Mouse (Mus musculus): Measurements from ENCODE around the gene Ccr1. TPM values are rescaled to one million over a fixed set of nuclear protein-coding genes. Genes with fewer than 3 reads are reported as not detected.

Gene Ccr1
- polyA plus RNA-seq, 1 experiment from 2014 or later: 5.0 TPM

DNA sequence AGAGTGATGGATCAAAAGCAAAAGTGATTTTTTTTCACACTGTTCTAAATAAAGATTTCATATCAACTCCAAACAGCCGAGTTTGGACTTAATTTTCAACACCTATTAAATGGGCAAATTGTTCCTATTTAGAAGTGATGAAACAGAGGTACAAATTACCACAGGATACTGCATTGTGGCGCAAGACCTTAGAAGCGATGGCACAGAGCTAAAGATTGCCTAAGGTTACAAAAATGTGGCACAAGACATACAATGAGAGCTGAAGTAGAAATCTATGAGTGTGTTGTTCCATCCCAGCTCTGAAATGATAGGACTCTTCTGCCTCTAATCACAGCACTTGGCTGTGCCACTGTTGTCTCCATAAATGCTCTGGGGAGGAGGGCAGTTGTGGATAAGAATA lies 3.7 kb downstream of the Ccr1 start:
- Histone ChIP-seq H3K9me3 (replicated peaks; ENCODE audit: control insufficient read depth, low read length) (no peaks in the 10 kb centered on the region), H3K27me3 (ENCODE audit: control insufficient read depth, insufficient read depth, low read length) (no peaks in the 10 kb centered on the region), H3K27ac (ENCODE audit: low read length) (no peak overlapping the region), H3K4me2 (ENCODE audit: low read depth, low read length) (no peak overlapping the region), H3K4me3 (replicated peaks; ENCODE audit: low read length) (no peak overlapping the region), H3K9ac (ENCODE audit: low read length) (no peak overlapping the region), H3K36me3 (ENCODE audit: control insufficient read depth, insufficient read depth, low read length) (no peaks in the 10 kb centered on the region), H3K4me1 (ENCODE audit: control insufficient read depth, insufficient read depth, low read length) (no peaks in the 10 kb centered on the region)
- 81% methylated on average over 3 of the region's 3 CpGs for WGBS
- no peak for ATAC-seq (ENCODE audit: insufficient read depth, low FRiP score)

DNA sequence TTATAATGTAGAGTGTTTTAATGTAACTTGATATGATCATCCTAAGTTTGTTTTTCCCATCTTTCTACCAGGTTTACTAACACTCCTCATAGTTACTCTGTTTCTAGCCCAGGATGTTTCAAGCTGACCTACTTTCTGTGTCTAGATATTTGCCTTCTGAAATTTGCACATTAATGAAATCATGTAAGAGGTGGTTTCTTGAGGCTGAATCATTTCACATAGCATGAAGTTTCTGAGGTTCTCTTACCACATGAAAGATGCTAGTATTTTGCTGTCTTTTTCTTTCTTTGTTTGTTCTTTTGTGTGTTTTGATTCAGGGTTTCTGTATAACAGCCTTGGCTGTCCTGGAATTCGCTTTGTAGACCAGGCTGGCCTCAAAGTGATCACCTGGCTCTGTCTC lies 8.3 kb downstream of the Ccr1 start:
- WGBS: 80% methylated on average over 1 of the region's 1 CpGs
- no peak overlapping the region for H3K27ac ChIP-seq (ENCODE audit: low read length)

DNA sequence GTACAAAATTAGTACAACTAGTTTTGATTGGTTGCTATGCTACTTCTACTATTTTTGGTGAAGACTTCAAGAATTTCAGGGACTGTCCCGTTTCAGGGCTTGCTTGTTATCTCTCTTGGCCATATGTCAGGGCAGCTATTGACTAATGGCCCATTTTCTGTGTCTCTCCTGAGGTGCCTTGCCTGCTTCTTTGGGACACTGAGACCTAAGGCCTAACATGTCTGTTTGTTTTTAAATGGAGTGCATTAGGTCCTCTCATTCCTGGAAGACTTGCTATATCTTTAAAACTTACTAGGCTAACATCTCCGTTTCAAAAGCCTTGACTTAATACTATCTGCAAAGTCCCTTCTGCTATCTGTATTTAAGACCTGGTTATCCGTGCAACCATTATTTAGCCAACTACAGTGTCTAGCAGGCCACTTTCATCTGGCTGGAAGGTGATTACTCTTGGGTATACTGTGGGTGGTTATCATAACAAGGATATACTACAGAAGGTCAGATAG lies 10.5 kb downstream of the Ccr1 start:
- 59% methylated on average over 3 of the region's 3 CpGs for WGBS
- Histone ChIP-seq H3K9me3 (replicated peaks; ENCODE audit: control insufficient read depth, low read length) (no peaks in the 10 kb centered on the region), H3K4me2 (ENCODE audit: low read depth, low read length) (no peak overlapping the region), H3K36me3 (ENCODE audit: control insufficient read depth, insufficient read depth, low read length) (no peaks in the 10 kb centered on the region), H3K4me1 (ENCODE audit: control insufficient read depth, insufficient read depth, low read length) (no peaks in the 10 kb centered on the region), H3K4me3 (replicated peaks; ENCODE audit: low read length) (no peak overlapping the region), H3K9ac (ENCODE audit: low read length) (no peak overlapping the region), H3K27me3 (ENCODE audit: control insufficient read depth, insufficient read depth, low read length) (no peaks in the 10 kb centered on the region), H3K27ac (ENCODE audit: low read length) (no peak overlapping the region)
- ATAC-seq (ENCODE audit: insufficient read depth, low FRiP score): no peak

More for the DNA sequence above, 8.3 kb downstream of the Ccr1 start:
- H3K9ac ChIP-seq (ENCODE audit: low read length): no peak overlapping the region
- no peaks in the 10 kb centered on the region for H3K36me3 ChIP-seq (ENCODE audit: control insufficient read depth, insufficient read depth, low read length)
- no peaks in the 10 kb centered on the region for H3K27me3 ChIP-seq (ENCODE audit: control insufficient read depth, insufficient read depth, low read length)
- ATAC-seq (ENCODE audit: insufficient read depth, low FRiP score): no peak
- no peaks in the 10 kb centered on the region for H3K9me3 ChIP-seq (replicated peaks; ENCODE audit: control insufficient read depth, low read length)
- H3K4me3 ChIP-seq (replicated peaks; ENCODE audit: low read length): no peak overlapping the region
- no peaks in the 10 kb centered on the region for H3K4me1 ChIP-seq (ENCODE audit: control insufficient read depth, insufficient read depth, low read length)
- no peak overlapping the region for H3K4me2 ChIP-seq (ENCODE audit: low read depth, low read length)

DNA sequence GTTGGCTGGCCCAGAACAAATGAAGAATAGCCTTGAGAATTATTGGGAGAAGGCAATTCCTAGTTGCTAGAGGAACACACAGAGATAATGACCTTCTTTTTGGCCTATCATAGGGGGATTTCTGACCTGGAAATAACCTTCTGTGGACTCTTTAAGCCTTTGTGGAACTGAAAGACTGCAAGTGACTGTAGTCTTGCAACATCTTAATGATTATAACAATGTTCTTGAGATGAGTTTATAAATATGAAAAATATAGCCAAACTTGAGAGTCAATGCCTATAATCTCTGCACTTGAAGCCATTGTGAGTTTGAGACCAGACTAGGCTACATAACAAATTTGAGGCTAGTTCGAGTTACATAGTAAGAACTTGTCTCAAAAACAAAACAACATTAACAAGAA lies 11.6 kb downstream of the Ccr1 start:
- no peak overlapping the region for H3K27ac ChIP-seq (ENCODE audit: low read length)
- ATAC-seq (ENCODE audit: insufficient read depth, low FRiP score): no peak
- no peak overlapping the region for H3K4me3 ChIP-seq (replicated peaks; ENCODE audit: low read length)
- no peaks in the 10 kb centered on the region for H3K36me3 ChIP-seq (ENCODE audit: control insufficient read depth, insufficient read depth, low read length)
- 69% methylated on average over 1 of the region's 1 CpGs for WGBS
- H3K4me2 ChIP-seq (ENCODE audit: low read depth, low read length): no peak overlapping the region
- no peaks in the 10 kb centered on the region for H3K9me3 ChIP-seq (replicated peaks; ENCODE audit: control insufficient read depth, low read length)
- H3K9ac ChIP-seq (ENCODE audit: low read length): no peak overlapping the region
- no peaks in the 10 kb centered on the region for H3K4me1 ChIP-seq (ENCODE audit: control insufficient read depth, insufficient read depth, low read length)
- no peaks in the 10 kb centered on the region for H3K27me3 ChIP-seq (ENCODE audit: control insufficient read depth, insufficient read depth, low read length)

DNA sequence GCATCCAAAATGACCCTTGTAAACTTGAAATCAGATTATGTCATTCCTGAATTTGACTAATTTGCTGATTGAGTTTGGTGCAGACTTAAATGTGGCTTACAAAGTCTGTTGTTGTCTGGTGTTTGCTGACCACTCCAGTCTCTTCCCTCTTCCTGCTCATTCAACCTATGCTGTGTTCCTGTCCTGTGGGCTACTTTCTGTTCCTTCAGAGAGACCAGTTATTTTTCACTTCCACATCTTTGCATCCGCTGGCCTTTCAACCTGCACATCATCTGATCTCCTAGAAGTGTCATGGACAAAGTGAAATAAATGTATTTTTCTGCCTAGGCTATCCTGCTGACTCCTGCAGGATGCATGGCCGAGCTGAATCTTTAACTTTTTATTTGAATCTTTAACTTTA lies 14.9 kb downstream of the Ccr1 start:
- H3K4me1 ChIP-seq (ENCODE audit: control insufficient read depth, insufficient read depth, low read length): no peaks in the 10 kb centered on the region
- ATAC-seq (ENCODE audit: insufficient read depth, low FRiP score): no peak
- H3K27me3 ChIP-seq (ENCODE audit: control insufficient read depth, insufficient read depth, low read length): no peaks in the 10 kb centered on the region

DNA sequence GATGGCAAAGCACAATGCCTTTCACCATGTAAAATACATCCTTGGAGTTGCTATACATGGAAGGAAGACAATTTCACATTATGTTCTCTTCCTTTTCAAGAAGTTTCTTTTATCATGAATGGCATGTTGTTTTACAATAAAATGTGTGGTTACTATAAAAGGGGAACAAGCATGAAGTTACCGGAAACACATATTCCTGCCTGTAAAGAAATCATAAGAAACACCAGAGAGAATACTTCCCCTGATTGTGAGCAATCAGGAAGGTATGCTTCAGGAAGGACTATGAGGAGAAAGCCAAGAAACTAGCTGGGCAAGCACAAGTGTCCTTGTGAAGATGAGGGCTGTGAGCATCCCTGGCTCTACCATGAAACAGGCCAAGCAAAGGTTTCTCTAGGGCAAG lies 17.3 kb downstream of the Ccr1 start:
- Histone ChIP-seq H3K9me3 (replicated peaks; ENCODE audit: control insufficient read depth, low read length) (no peaks in the 10 kb centered on the region), H3K4me3 (replicated peaks; ENCODE audit: low read length) (no peak overlapping the region), H3K9ac (ENCODE audit: low read length) (no peak overlapping the region), H3K27ac (ENCODE audit: low read length) (no peak overlapping the region), H3K27me3 (ENCODE audit: control insufficient read depth, insufficient read depth, low read length) (no peaks in the 10 kb centered on the region), H3K36me3 (ENCODE audit: control insufficient read depth, insufficient read depth, low read length) (no peaks in the 10 kb centered on the region), H3K4me2 (ENCODE audit: low read depth, low read length) (no peak overlapping the region), H3K4me1 (ENCODE audit: control insufficient read depth, insufficient read depth, low read length) (no peaks in the 10 kb centered on the region)
- ATAC-seq (ENCODE audit: insufficient read depth, low FRiP score): no peak
- 87% methylated on average over 1 of the region's 1 CpGs for WGBS

More for the DNA sequence above, 14.9 kb downstream of the Ccr1 start:
- H3K4me3 ChIP-seq (replicated peaks; ENCODE audit: low read length): no peak overlapping the region
- no peak overlapping the region for H3K4me2 ChIP-seq (ENCODE audit: low read depth, low read length)
- H3K36me3 ChIP-seq (ENCODE audit: control insufficient read depth, insufficient read depth, low read length): no peaks in the 10 kb centered on the region
- no peak overlapping the region for H3K27ac ChIP-seq (ENCODE audit: low read length)
- H3K9me3 ChIP-seq (replicated peaks; ENCODE audit: control insufficient read depth, low read length): no peaks in the 10 kb centered on the region
- H3K9ac ChIP-seq (ENCODE audit: low read length): no peak overlapping the region
- 59% methylated on average over 2 of the region's 2 CpGs for WGBS

DNA sequence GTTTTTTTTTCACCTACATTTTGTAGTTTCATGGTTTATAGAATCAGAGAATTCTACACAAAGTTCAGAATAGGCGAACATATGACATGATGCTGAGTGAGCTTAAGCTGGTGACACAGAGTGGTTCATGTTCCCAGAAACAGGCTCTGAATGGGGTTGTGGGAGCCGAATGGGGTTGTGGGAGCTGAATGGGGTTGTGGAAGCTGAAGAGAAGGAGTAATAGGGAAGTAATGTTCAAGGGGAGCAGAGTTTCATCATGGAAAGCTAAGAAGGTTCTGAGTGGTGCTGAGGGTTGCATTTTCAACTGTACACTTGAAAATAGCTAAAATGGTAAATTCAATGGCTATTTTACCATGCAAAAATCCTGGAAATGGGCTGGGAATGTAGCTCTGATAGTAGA lies 19.1 kb downstream of the Ccr1 start:
- Histone ChIP-seq H3K9me3 (replicated peaks; ENCODE audit: control insufficient read depth, low read length) (no peaks in the 10 kb centered on the region), H3K36me3 (ENCODE audit: control insufficient read depth, insufficient read depth, low read length) (no peaks in the 10 kb centered on the region), H3K27ac (ENCODE audit: low read length) (no peak overlapping the region), H3K4me2 (ENCODE audit: low read depth, low read length) (no peak overlapping the region), H3K27me3 (ENCODE audit: control insufficient read depth, insufficient read depth, low read length) (no peaks in the 10 kb centered on the region), H3K4me3 (replicated peaks; ENCODE audit: low read length) (no peak overlapping the region), H3K9ac (ENCODE audit: low read length) (no peak overlapping the region), H3K4me1 (ENCODE audit: control insufficient read depth, insufficient read depth, low read length) (no peaks in the 10 kb centered on the region)
- WGBS: 81% methylated on average over 2 of the region's 2 CpGs
- ATAC-seq (ENCODE audit: insufficient read depth, low FRiP score): no peak

DNA sequence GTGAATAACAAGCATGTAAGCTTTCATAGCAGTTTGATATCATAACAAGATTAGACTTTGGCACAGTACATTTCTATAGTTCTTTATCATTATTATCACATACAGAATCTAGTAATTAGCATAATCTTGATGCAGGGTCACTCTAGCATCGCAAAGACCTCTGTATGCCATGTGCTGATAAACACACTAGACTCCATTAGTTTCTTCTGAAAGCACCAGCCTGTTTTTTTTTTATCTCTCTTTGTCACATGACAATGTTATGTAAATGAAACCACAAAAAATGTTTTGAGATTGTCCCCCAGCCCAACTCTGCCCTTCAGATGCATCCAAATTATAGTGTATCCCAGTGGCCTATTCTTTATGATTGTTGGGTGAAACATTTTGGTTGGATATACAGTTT lies 20.7 kb downstream of the Ccr1 start:
- 70% methylated on average over 1 of the region's 1 CpGs for WGBS
- H3K9me3 ChIP-seq (replicated peaks; ENCODE audit: control insufficient read depth, low read length): no peaks in the 10 kb centered on the region

DNA sequence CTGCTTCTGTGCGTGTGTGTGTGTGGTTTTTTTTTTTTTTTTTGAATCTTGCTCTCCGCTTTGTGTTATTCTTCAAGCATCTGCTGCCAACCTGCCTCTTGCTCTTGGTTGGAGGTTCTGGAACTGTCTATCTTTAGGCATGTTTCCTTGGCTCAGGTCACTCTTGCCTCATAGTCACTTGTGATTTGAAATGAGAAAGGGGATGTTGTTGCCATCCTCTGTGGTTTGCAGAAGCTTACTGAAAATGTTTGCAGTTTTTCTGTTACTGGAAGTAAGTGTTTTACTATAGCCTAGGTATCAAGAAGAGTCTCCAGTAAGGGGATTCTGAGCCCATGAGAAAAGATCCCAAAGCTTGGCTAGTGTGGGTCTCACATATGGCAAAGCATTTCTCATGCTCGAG lies 26.5 kb downstream of the Ccr1 start:
- Histone ChIP-seq H3K27me3 (ENCODE audit: control insufficient read depth, insufficient read depth, low read length) (no peaks in the 10 kb centered on the region), H3K4me3 (replicated peaks; ENCODE audit: low read length) (no peak overlapping the region), H3K4me1 (ENCODE audit: control insufficient read depth, insufficient read depth, low read length) (no peaks in the 10 kb centered on the region), H3K27ac (ENCODE audit: low read length) (no peak overlapping the region), H3K9me3 (replicated peaks; ENCODE audit: control insufficient read depth, low read length) (no peaks in the 10 kb centered on the region), H3K36me3 (ENCODE audit: control insufficient read depth, insufficient read depth, low read length) (no peaks in the 10 kb centered on the region), H3K9ac (ENCODE audit: low read length) (no peak overlapping the region), H3K4me2 (ENCODE audit: low read depth, low read length) (no peak overlapping the region)
- WGBS: 82% methylated on average over 3 of the region's 3 CpGs
- ATAC-seq (ENCODE audit: insufficient read depth, low FRiP score): no peak

More for the DNA sequence above, 20.7 kb downstream of the Ccr1 start:
- Histone ChIP-seq H3K27me3 (ENCODE audit: control insufficient read depth, insufficient read depth, low read length) (no peaks in the 10 kb centered on the region), H3K27ac (ENCODE audit: low read length) (no peak overlapping the region), H3K4me3 (replicated peaks; ENCODE audit: low read length) (no peak overlapping the region), H3K36me3 (ENCODE audit: control insufficient read depth, insufficient read depth, low read length) (no peaks in the 10 kb centered on the region), H3K9ac (ENCODE audit: low read length) (no peak overlapping the region), H3K4me2 (ENCODE audit: low read depth, low read length) (no peak overlapping the region), H3K4me1 (ENCODE audit: control insufficient read depth, insufficient read depth, low read length) (no peaks in the 10 kb centered on the region)
- ATAC-seq (ENCODE audit: insufficient read depth, low FRiP score): no peak

DNA sequence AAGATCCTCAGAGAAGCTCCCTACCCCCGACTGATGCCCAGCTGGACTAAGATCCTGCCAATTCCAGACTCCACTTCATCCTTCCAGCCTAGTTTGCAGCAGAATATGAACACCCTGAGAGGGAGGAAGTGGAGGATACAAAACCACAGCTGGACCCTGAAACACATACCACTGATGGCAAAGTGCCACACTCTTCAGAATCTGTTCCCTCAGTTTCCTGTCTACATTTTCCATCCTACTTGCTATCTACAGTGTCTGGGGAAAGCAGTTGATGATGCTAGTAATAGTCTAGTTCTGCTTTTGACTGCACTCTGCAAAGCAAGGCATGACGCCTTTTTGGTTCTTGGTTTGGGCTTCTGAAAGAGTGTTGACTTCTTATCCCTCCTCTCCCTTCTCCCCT lies 27.2 kb downstream of the Ccr1 start:
- no peak overlapping the region for H3K4me2 ChIP-seq (ENCODE audit: low read depth, low read length)
- H3K4me1 ChIP-seq (ENCODE audit: control insufficient read depth, insufficient read depth, low read length): no peaks in the 10 kb centered on the region
- 61% methylated on average over 2 of the region's 2 CpGs for WGBS
- no peaks in the 10 kb centered on the region for H3K27me3 ChIP-seq (ENCODE audit: control insufficient read depth, insufficient read depth, low read length)
- H3K9ac ChIP-seq (ENCODE audit: low read length): no peak overlapping the region
- no peaks in the 10 kb centered on the region for H3K9me3 ChIP-seq (replicated peaks; ENCODE audit: control insufficient read depth, low read length)
- no peak overlapping the region for H3K27ac ChIP-seq (ENCODE audit: low read length)
- no peaks in the 10 kb centered on the region for H3K36me3 ChIP-seq (ENCODE audit: control insufficient read depth, insufficient read depth, low read length)
- ATAC-seq (ENCODE audit: insufficient read depth, low FRiP score): no peak
- H3K4me3 ChIP-seq (replicated peaks; ENCODE audit: low read length): no peak overlapping the region
